Mouse (Mus musculus): Measurements from ENCODE around the gene Gatad2a.

- no peak for TF ChIP-seq POLR2AphosphoS5 (IDR thresholded peaks at IDR 0.05; ENCODE audit: insufficient replicate concordance, low read depth, low read length)
- no peak for TF ChIP-seq CTCF (IDR thresholded peaks at IDR 0.05; ENCODE audit: low read depth, low read length)
- no peak for TF ChIP-seq TAL1 (conservative IDR thresholded peaks at IDR 0.05; ENCODE audit: low read depth, low read length)
These were observed 107.3 kb downstream of the Gatad2a start for GRCm38 (mm10) chr8:69888902-69889301.
